Mouse (Mus musculus): Measurements from ENCODE around the gene Palm3. TPM values are rescaled to one million over a fixed set of nuclear protein-coding genes. Genes with fewer than 3 reads are reported as not detected.

The Palm3 gene
- total RNA-seq, 2 experiments from 2014 or later: not detected

GRCm38 (mm10) chr8:84015833-84016232, 5.4 kb upstream of the Palm3 start:
- ATAC-seq (replicated peaks; ENCODE audit: low FRiP score, poor library complexity, severe bottlenecking): no peak

DNA sequence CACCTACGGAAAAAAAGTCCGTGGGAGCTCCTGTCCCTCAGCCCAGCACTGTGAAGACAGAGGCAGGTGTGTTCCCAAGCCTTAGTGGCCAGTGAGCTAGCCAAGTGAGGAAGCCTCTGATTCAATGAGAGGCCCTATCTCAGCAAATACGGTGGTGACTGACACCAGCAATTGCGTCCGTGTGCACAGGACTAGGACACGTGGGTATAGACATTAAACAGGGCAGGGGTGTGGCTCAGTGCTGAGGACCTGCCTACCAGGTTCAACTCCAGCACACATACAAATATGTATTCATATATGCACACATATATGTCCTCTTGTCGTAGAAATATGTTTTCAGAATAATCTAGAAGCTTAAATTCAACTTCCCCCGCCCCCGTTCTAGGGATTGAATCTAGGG, 1.5 kb upstream of the Palm3 start:
- ATAC-seq (replicated peaks; ENCODE audit: low FRiP score, poor library complexity, severe bottlenecking): no peak

GRCm38 (mm10) chr8:84021569-84021968, 298 bp downstream of the Palm3 start:
- ATAC-seq (replicated peaks; ENCODE audit: low FRiP score, poor library complexity, severe bottlenecking): no peak

- ATAC-seq (replicated peaks; ENCODE audit: low FRiP score, poor library complexity, severe bottlenecking): no peak
Measured at GRCm38 (mm10) chr8:84023085-84023484, 1.8 kb downstream of the Palm3 start.

DNA sequence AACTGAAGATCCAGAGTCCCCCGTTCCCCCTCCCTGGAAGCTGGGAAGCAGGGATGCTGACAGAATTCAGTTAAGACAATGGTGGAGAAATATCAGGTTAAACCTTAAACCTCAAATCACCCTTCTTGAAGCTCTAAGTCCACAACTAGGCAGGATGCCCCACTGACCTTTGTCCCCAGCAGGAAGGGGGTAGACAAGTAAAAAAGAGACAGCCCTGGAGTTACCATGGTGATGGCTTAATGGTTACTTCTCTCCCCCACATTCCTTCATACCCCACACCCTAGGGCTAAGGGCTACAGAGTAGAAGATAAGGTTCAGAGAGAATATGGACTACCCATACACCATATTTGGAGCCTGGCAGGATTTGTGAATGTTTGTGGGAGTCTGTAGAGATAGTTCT, 2.4 kb downstream of the Palm3 start:
- no peak for ATAC-seq (replicated peaks; ENCODE audit: low FRiP score, poor library complexity, severe bottlenecking)

DNA sequence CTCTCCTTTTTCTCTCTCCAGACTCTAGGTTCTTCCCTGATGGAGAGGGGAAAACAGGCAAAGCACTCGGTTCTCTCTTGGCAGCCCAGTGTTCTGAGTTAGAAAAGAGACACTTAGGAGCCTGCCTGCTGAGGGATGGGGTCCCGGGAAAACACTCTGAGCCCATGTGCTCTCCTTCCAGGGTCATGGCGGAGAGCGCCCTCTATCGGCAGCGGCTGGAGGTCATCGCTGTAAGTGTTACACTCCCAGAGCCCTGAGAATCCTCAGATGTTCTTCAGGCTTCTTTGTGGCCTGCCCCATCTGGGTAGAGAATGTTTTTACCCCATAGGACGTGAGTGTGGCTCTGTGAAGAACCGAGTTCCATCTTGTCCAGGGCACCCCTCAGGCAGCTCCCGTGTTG, 2.9 kb downstream of the Palm3 start:
- ATAC-seq (replicated peaks; ENCODE audit: low FRiP score, poor library complexity, severe bottlenecking): peak; percentile 50; the same call in 1 of the 2 replicates

- ATAC-seq (replicated peaks; ENCODE audit: low FRiP score, poor library complexity, severe bottlenecking): no peak
Measured at GRCm38 (mm10) chr8:84025863-84026262, 4.6 kb downstream of the Palm3 start.

DNA sequence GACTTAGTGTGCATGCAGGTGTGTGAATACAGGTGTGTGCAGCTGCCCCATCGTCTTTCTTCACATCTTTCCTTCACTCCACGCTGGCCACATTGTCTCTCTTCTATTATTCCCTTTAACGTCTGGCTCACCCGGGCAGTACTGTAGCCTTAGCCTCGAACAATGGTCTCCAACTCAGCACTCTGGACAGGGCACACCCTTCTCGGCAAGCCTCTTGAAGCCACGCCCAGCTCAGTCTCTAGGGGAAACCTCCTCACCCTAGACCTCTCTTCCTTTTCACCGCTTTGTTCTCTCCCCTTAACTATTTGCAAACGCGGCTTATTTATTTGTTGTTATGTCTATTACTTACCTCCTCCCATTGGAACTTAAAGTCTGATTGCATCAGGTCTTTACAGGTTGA, 6.2 kb downstream of the Palm3 start:
- ATAC-seq (replicated peaks; ENCODE audit: low FRiP score, poor library complexity, severe bottlenecking): no peak

DNA sequence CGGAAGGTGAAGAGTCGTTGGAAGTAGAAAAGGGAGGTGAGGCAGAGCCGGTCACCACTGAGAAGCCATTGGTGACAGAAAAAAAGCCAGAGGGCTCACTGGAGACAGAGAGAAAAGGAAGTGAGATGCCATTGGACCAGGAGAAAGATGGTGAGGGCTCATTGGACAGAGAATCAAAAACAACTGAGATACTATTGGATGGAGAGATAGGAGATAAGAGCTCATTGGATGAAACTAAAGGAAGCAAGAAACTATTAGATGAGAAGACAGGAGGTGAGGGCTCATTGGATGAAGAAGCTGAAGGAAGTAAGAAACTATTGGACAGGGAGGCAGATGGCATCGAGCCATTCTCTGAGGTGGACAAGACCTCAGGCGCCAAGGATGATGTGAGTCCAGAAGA, 8.0 kb downstream of the Palm3 start:
- ATAC-seq (replicated peaks; ENCODE audit: low FRiP score, poor library complexity, severe bottlenecking): no peak

DNA sequence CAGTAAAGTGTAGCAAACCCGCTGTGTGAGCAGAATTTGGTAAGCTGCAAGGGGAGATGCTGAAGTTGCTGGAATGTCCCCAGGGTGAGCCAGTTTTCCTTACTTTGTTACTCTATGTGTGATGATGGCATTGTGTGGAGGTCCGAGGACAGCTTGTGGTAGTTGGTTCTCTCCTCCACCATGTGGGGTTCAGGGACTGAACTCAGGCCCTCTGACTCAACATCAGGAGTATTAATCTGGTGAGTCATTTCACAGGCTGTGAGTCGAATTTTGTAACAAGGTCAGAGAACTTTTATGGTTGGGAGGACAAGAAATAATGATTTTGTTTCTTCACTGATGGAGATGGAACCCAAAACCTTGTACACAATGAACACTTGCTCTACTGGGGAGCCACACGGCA, 11.5 kb downstream of the Palm3 start:
- no peak for ATAC-seq (replicated peaks; ENCODE audit: low FRiP score, poor library complexity, severe bottlenecking)

GRCm38 (mm10) chr8:84038015-84038414, 16.7 kb downstream of the Palm3 start:
- no peak for ATAC-seq (replicated peaks; ENCODE audit: low FRiP score, poor library complexity, severe bottlenecking)

DNA sequence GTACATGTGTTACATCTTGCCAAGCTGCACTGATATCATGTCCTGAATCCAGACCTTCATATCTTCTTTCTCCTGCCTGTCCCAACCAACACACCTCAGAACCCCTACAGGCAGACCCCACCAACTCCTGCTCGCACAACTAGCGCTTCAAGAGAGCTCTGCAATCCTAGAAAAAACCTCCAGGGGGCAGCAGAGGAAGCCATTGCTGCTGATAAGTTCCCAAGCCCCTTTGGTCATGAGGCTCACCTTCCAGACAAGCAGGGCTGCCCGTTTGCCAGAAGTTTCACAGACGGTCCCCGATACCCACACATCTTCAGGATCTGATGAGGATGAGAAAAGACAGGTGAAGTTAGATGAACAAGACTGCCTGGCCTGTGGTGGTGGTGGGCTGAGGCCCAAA, 17.8 kb downstream of the Palm3 start:
- ATAC-seq (replicated peaks; ENCODE audit: low FRiP score, poor library complexity, severe bottlenecking): peak; percentile 49; the same call in 1 of the 2 replicates

DNA sequence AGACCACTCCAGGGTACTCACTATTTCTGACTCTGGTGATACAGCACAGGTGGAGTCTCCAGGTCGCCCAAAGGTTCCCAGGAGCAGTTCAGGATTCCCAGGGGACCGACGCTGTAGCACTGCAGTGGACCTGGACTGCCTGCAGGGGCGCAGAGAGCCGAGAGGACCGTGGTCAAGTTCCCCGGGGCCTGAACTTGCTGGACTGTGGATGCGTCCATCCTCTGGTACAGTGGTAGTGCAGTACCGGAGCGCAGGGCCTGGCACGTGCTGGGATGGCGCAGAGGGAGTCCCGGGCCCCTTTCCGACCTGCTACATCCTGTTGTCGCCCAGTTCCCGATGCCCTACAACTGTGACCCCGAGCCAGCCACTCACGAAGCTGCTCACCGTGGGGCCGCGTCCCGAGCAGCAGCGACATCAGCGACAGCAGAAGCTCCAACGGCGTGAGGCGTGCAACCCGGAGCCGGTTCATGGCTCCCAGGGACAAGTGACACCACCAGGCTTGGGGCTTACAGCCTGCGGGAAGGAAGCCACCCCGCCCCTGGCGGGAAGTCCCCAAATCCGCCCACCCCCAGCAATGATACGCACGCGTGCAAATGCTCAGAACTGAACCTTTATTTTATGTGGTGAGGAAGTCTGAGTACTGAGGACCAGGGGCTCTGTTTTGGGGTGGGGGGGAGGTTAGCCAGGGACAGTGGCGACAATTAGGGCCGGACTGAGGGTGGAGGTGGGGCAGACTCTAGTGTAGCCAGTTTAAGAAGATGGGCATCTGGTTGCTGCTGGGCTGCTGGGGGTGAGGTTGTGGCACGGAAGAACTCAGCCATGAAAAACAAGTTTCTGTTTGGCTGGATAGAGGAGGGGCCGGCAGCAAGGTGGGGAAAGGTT, 21.0 kb downstream of the Palm3 start, which contains the start of gene Il27ra:
Gene Il27ra (minus strand): TSS at position 524 of the 882 bp plus-strand sequence.
- ATAC-seq (replicated peaks; ENCODE audit: low FRiP score, poor library complexity, severe bottlenecking): peak; percentile 67; the same call in 1 of the 2 replicates

GRCm38 (mm10) chr8:84042948-84043342, 21.7 kb downstream of the Palm3 start:
- no peak for ATAC-seq (replicated peaks; ENCODE audit: low FRiP score, poor library complexity, severe bottlenecking)

- no peak for ATAC-seq (replicated peaks; ENCODE audit: low FRiP score, poor library complexity, severe bottlenecking)
Measured at GRCm38 (mm10) chr8:84044103-84044502, 22.8 kb downstream of the Palm3 start.

DNA sequence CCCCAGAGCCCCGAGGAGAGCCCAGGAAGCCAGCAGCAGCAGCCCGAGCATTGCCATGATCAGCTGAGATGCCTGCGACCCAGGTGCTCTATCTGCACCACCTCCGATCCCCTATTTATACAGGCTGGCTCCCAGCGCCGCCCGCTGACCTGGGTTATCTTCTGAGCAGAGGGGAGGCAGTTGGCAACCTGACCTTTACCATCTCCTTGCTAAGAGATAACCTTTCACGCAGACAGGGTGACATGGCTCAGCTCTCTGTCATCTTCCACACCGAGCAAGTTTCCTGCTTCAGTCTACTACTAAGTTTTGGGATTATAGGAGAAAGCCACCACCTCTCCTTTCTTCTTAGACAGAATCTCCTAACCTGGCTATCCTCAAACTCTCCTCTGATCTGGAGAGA, 23.6 kb downstream of the Palm3 start, which contains the start of gene Rln3:
Gene Rln3 (minus strand): TSS at position 101 of the 400 bp plus-strand sequence.
- no peak for ATAC-seq (replicated peaks; ENCODE audit: low FRiP score, poor library complexity, severe bottlenecking)

DNA sequence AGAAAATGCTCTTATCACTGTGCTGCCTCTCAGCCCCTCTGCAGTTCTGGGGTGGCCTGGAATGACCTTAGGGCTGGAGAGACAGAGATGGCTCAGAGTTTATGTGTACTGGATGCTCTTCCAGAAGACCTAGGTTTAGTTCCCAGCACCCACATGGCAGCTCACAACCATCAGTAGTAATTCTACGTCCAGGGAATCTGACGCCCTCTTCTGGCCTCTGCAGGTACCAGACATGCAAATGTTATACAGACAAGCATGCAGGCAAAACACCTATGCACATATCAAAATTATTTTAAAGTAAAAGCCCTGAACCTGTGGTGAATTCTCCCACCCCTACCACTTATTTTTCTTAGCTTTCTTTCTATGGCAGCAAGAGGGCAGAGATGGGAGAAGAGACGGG, 25.2 kb downstream of the Palm3 start:
- no peak for ATAC-seq (replicated peaks; ENCODE audit: low FRiP score, poor library complexity, severe bottlenecking)

DNA sequence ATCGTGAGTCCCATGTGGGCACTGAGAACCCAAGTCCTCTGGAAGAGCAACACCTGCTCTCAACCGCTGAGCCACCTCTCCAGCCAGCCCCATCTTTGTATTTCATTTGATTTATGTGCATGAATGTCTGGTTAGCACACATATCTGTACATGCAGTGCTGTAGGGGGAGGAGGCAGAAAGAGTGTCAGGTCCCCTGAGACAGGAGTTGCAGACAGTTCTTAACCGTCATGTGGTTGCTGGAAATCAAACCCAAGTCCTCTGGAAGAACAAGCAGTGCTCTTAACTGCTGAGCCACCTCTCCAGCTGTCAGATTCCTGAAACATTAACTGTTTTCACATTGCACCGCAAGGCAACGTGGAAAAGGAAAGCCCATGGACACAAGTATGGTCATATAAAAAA, 26.9 kb downstream of the Palm3 start:
- no peak for ATAC-seq (replicated peaks; ENCODE audit: low FRiP score, poor library complexity, severe bottlenecking)

GRCm38 (mm10) chr8:84052746-84053145, 31.5 kb downstream of the Palm3 start:
- 0 out of 2 replicates have a peak, but pooled peaks have one; percentile 37 for ATAC-seq (replicated peaks; ENCODE audit: low FRiP score, poor library complexity, severe bottlenecking)

- ATAC-seq (replicated peaks; ENCODE audit: low FRiP score, poor library complexity, severe bottlenecking): no peak
Measured at GRCm38 (mm10) chr8:84053229-84053628, 32.0 kb downstream of the Palm3 start.

DNA sequence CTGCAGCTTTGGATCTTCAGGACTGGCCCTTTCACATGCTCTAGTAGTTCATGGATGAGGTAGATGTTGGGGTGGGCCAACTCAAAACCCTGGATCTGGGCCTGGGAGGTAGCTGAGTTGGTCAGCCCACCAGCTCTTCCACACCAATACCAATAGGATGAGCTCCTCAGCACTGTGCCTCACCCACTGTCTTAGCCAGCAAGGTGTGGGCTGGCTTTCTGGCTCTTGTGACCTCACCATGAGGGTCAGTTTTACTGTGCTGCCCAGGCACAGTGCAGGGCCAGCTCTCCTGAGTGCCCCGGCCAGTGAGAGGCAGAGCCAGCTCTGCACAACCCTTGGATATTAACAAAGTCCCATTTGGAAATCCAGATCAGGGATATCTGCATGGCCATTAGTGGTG, 36.6 kb downstream of the Palm3 start:
- no peak for ATAC-seq (replicated peaks; ENCODE audit: low FRiP score, poor library complexity, severe bottlenecking)
